ENCODE assay signal across 8 mouse cellular contexts in genomic region chr9:59271711-59272110, GRCm38 (mm10). TPM values are rescaled to one million over a fixed set of nuclear protein-coding genes. Genes with fewer than 3 reads are reported as not detected.
A peak's percentile ranks its signal among the peaks of the same experiment; 100 is the strongest.
DNase-seq lines count a peak whose midpoint lies in the region; ATAC-seq and TF ChIP-seq lines count a peak whose summit lies in the region.

No protein-coding gene starts in this region.

- no peaks in the 10 kb centered on the region for H3K9me3 ChIP-seq in lung, embryonic 14.5 days (ENCODE audit: low read depth, low read length)

- H3K36me3 ChIP-seq in lung, embryonic 14.5 days (ENCODE audit: insufficient read depth): no peaks in the 10 kb centered on the region

- WGBS in cerebellum, adult 2 months: 40% methylated on average over 6 of the region's 6 CpGs
- 32% methylated on average over 6 of the region's 6 CpGs for WGBS in lung, embryonic 14.5 days

- TF ChIP-seq CTCF in cerebellum, adult 2 months (IDR thresholded peaks at IDR 0.05; ENCODE audit: borderline replicate concordance, insufficient read depth, low read depth, low read length): no peak
- no peak for TF ChIP-seq CTCF in lung, embryonic 14.5 days (IDR thresholded peaks at IDR 0.05; ENCODE audit: low read depth)

- no peak overlapping the region for H3K4me3 ChIP-seq in cerebellum, adult 2 months (replicated peaks; ENCODE audit: insufficient read depth, low read depth, low read length)
- no peak overlapping the region for H3K4me3 ChIP-seq in lung, embryonic 14.5 days (ENCODE audit: low read depth, low read length)

- H3K27me3 ChIP-seq in cerebellum, adult 2 months (ENCODE audit: control insufficient read depth, insufficient read depth, low read length): no peaks in the 10 kb centered on the region
- no peaks in the 10 kb centered on the region for H3K27me3 ChIP-seq in lung, embryonic 14.5 days (ENCODE audit: insufficient read depth, low read length)

- DNase-seq in cerebellum, adult 2 months: peak; percentile 25 to 43
- DNase-seq in cerebellum, adult 9-11 months: no peak
- peak; percentile 58 for DNase-seq in adrenal gland, adult 8-10 months
- peak; percentile 56 for DNase-seq in kidney, adult 18-20 months
- peak; percentile 34 for DNase-seq in lung, embryonic 14.5 days
- DNase-seq in layer of hippocampus, postnatal 14 days (ENCODE audit: low spot score in 2 of 2): no peak
- DNase-seq in right cerebral cortex, postnatal 4 days: no peak
- no peak for DNase-seq in embryo, embryonic 10.5 days (ENCODE audit: low spot score)

- H3K4me2 ChIP-seq in lung, embryonic 14.5 days: no peak overlapping the region

- H3K9ac ChIP-seq in lung, embryonic 14.5 days: no peak overlapping the region

- no peak overlapping the region for H3K27ac ChIP-seq in cerebellum, adult 2 months (ENCODE audit: insufficient read depth, low read length)
- H3K27ac ChIP-seq in lung, embryonic 14.5 days (ENCODE audit: low read depth): no peak overlapping the region

- TF ChIP-seq POLR2A in cerebellum, adult 2 months (IDR thresholded peaks at IDR 0.05; ENCODE audit: borderline replicate concordance, insufficient read depth, low read length): no peak

- peaks cover 3% of the 10 kb centered on the region; the same call in 1 of the 2 replicates for H3K4me1 ChIP-seq in cerebellum, adult 2 months (ENCODE audit: control insufficient read depth, insufficient read depth, low read length)
- H3K4me1 ChIP-seq in lung, embryonic 14.5 days (ENCODE audit: insufficient read depth): peaks cover 5% of the 10 kb centered on the region

- 0 out of 2 replicates have a peak, but pooled peaks have one; percentile 51 for ATAC-seq in lung, embryonic 14.5 days (ENCODE audit: insufficient read depth)

RNA-seq across cellular contexts. Expression of gene Adpgk, which starts 19.6 kb away (rescaled TPM):
- polyA plus RNA-seq in cerebellum, adult 2 months (2012; rRNA removed): 18.7 and 20.0 TPM in 2 replicates
- 10 to 100 TPM; 30.6 to 33.5 (median 31.2) TPM for total RNA-seq in adrenal gland, adult 8-10 months (2022)
- 56.8 and 57.0 TPM in 2 replicates for polyA plus RNA-seq in lung, embryonic 14.5 days (2014; fragmentation: Nextera tagmentation; extraction: Ambion mirVana)
- 10 to 100 TPM; 17.3 to 17.6 TPM for total RNA-seq in layer of hippocampus, postnatal 14 days (2021)

Comparison
In these comparisons a context has a peak if more than half of its experiments do, and no peak if none do; other contexts are left out.
1. DNase-seq: peak in cerebellum, adult 2 months (2 of 2), adrenal gland, adult 8-10 months (single experiment), kidney, adult 18-20 months (single experiment) and lung, embryonic 14.5 days (single experiment); none in cerebellum, adult 9-11 months (single experiment), layer of hippocampus, postnatal 14 days (0 of 2), right cerebral cortex, postnatal 4 days (single experiment) and embryo, embryonic 10.5 days (single experiment).